Mouse (Mus musculus) ES-E14 (cell line): Measurements from ENCODE around the gene Gm42688. TPM values are rescaled to one million over a fixed set of nuclear protein-coding genes. Genes with fewer than 3 reads are reported as not detected.
A peak's percentile ranks its signal among the peaks of the same experiment; 100 is the strongest.

Experiments
- DNase-seq: peaks from one replicate; pipeline ENCODE4 v3.0.0-alpha.2; 2013; ENCODE audit warnings: low read depth, low spot score
- H3K27ac ChIP-seq: 2 replicates; pipeline ENCODE4 v1.5.1; 2012; ENCODE audit warnings: low read depth, mild to moderate bottlenecking, low read length, moderate library complexity, mixed read lengths; ENCODE audit not compliant: poor library complexity, insufficient read depth, severe bottlenecking
- H3K36me3 ChIP-seq: 2 replicates; pipeline ENCODE4 v1.6.1; 2012; ENCODE audit warnings: mild to moderate bottlenecking, low read length, moderate library complexity, mixed read lengths; ENCODE audit not compliant: control insufficient read depth, poor library complexity, insufficient read depth, severe bottlenecking
- H3K4me1 ChIP-seq, 2 experiments: fragments of 150-350 bp in 1 of 2; sonication (generic) in 1 of 2; 2 replicates each; pipeline ENCODE4 v1.6.1; 2012; ENCODE audit warnings: low read length in 2 of 2, mild to moderate bottlenecking in 1 of 2, mixed read lengths in 1 of 2; ENCODE audit not compliant: control insufficient read depth in 2 of 2, insufficient read depth in 2 of 2, poor library complexity in 1 of 2
- H3K4me3 ChIP-seq, 2 experiments: fragments of 150-350 bp in 1 of 2; sonication (generic) in 1 of 2; 2 replicates each; pipeline ENCODE4 v1.5.1; 2012; ENCODE audit warnings: low read length in 2 of 2, low read depth in 1 of 2, mild to moderate bottlenecking in 1 of 2, mixed read lengths in 1 of 2; ENCODE audit not compliant: insufficient read depth in 1 of 2, poor library complexity in 1 of 2, severe bottlenecking in 1 of 2
- H3K9ac ChIP-seq: 2 replicates; pipeline ENCODE4 v1.6.1; 2012; ENCODE audit warnings: low read depth, mild to moderate bottlenecking, low read length, mixed read lengths; ENCODE audit not compliant: poor library complexity, insufficient read depth, severe bottlenecking
- H3K9me3 ChIP-seq: fragments of 150-350 bp; sonication (generic); 2 replicates; pipeline ENCODE4 v1.6.1; 2012; ENCODE audit warnings: low read depth, mild to moderate bottlenecking, low read length; ENCODE audit not compliant: control insufficient read depth, insufficient read depth
- CHD2 ChIP-seq: IDR thresholded peaks from 2 replicates; pipeline ENCODE4 v1.6.1; 2014; ENCODE audit warnings: mild to moderate bottlenecking, low read depth, low read length, inconsistent platforms
- HCFC1 ChIP-seq: IDR thresholded peaks from 2 replicates; pipeline ENCODE4 v1.6.1; 2012; ENCODE audit warnings: low read length, inconsistent platforms, borderline replicate concordance; ENCODE audit not compliant: insufficient read depth
- MAFK ChIP-seq: IDR thresholded peaks from 2 replicates; pipeline ENCODE4 v1.6.1; 2014; ENCODE audit warnings: mild to moderate bottlenecking, low read depth, low read length, inconsistent platforms; ENCODE audit not compliant: insufficient read depth
- ZC3H11A ChIP-seq: IDR thresholded peaks from 2 replicates; pipeline ENCODE4 v1.6.1; 2012; ENCODE audit warnings: low read depth, mild to moderate bottlenecking, inconsistent platforms, low read length, borderline replicate concordance
- ZNF384 ChIP-seq: IDR thresholded peaks from 2 replicates; pipeline ENCODE4 v1.6.1; 2012; ENCODE audit warnings: low read depth, low read length, inconsistent platforms
- in situ Hi-C, 2 experiments: fragments of 600-800 bp; cut with MboI; formaldehyde crosslinking; loops; one replicate each; pipeline ENCODE4 v1.15.1; 2025; ENCODE audit warnings: low sequenced_read_pairs in 2 of 2, inconsistent platforms in 1 of 2; ENCODE audit not compliant: unreplicated experiment in 2 of 2
- total RNA-seq: library from RNA; depleted of rRNA; stranded (reverse); fragments of 300-350 nt; gene quantifications from 2 replicates; pipeline ENCODE4 v1.2.3, GENCODE M21; 2012

The Gm42688 gene
- total RNA-seq, 1 experiment: 1.3 TPM

DNA sequence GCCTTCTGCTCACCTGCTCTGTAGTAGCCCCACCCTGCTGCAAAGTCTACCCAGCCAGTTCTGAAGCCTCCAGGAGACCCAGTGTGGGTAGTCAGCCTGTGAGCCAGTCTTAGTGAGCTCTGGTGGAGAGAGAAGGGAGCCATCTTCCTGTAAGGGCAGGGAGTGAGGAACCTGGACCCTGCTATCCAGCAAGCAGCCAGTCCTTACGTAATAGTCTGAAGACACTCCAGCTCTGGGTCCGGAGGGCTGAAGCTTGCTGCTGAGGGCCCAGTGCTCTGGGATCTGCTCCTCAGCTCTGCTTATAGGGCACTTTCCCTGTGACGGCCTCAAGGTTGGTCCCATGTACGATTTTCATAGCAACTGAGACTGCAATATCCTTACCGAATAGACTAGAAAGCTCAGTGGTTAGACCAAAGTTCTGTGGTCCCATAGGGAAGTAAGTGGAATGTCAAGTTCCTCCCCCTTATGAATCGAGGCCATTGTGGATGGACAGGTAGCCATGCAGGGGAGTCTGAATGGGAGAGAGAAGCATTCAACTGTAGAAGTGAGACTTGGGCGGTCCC, 33.6 kb downstream of the Gm42688 start, which contains the start of gene Rtkn:
Gene Rtkn (plus strand): TSS at position 513 of the 563 bp plus-strand sequence.
- no peaks in the 10 kb centered on the region for H3K9me3 ChIP-seq
- H3K9ac ChIP-seq: no peak within 1 kb of the TSS
- peak within 1 kb of the TSS; percentile 26 to 54; a peak in 3 of 4 replicates for H3K4me3 ChIP-seq
- in situ Hi-C loops: no loop called here
- no peak within 1 kb of the TSS for H3K27ac ChIP-seq
- no peak for DNase-seq
- peaks cover 3 to 10% of the 10 kb centered on the region in 2 experiments; a peak in 2 of 4 replicates for H3K4me1 ChIP-seq
- no peaks in the 10 kb centered on the region for H3K36me3 ChIP-seq
- TF ChIP-seq ZC3H11A (no peak), HCFC1 (no peak), CHD2 (no peak), ZNF384 (no peak), MAFK (no peak)

- Histone ChIP-seq H3K36me3 (no peaks in the 10 kb centered on the region), H3K9me3 (no peaks in the 10 kb centered on the region), H3K4me3 (peak overlapping the region; percentile 26 to 54; a peak in 3 of 4 replicates), H3K9ac (no peak overlapping the region), H3K4me1 (peaks cover 3 to 10% of the 10 kb centered on the region in 2 experiments; a peak in 2 of 4 replicates), H3K27ac (no peak overlapping the region)
- TF ChIP-seq HCFC1 (no peak), MAFK (no peak), CHD2 (no peak), ZC3H11A (no peak), ZNF384 (no peak)
- in situ Hi-C loops: no loop called here
- no peak for DNase-seq
Observed at GRCm38 (mm10) chr6:83135571-83136161, 34.2 kb downstream of the Gm42688 start.

- peak overlapping the region in 1 of 2 experiments; percentile 69; a peak in 1 of 4 replicates for H3K4me3 ChIP-seq
- H3K9me3 ChIP-seq: no peaks in the 10 kb centered on the region
- no peaks in the 10 kb centered on the region for H3K36me3 ChIP-seq
- H3K9ac ChIP-seq: no peak overlapping the region
- no peak for DNase-seq
- TF ChIP-seq ZC3H11A (no peak), HCFC1 (no peak), CHD2 (no peak), MAFK (no peak), ZNF384 (no peak)
- H3K4me1 ChIP-seq: peaks cover 3 to 10% of the 10 kb centered on the region in 2 experiments; a peak in 2 of 4 replicates
- in situ Hi-C loops: no loop called here
- no peak overlapping the region for H3K27ac ChIP-seq
Observed at GRCm38 (mm10) chr6:83136291-83136880, 35.0 kb downstream of the Gm42688 start.

- peaks cover 3 to 10% of the 10 kb centered on the region in 2 experiments; a peak in 2 of 4 replicates for H3K4me1 ChIP-seq
- DNase-seq: no peak
Observed at GRCm38 (mm10) chr6:83136881-83137575, 35.6 kb downstream of the Gm42688 start.

More at GRCm38 (mm10) chr6:83136881-83137575, 35.6 kb downstream of the Gm42688 start:
- in situ Hi-C loops: no loop called here
- peak overlapping the region; percentile 40 for H3K9ac ChIP-seq
- no peaks in the 10 kb centered on the region for H3K9me3 ChIP-seq
- no peaks in the 10 kb centered on the region for H3K36me3 ChIP-seq
- H3K4me3 ChIP-seq: peak overlapping the region; percentile 51 to 69
- H3K27ac ChIP-seq: no peak overlapping the region
- TF ChIP-seq ZC3H11A (no peak), CHD2 (no peak), MAFK (no peak), HCFC1 (no peak), ZNF384 (no peak)
